Mouse (Mus musculus) neural tube, embryonic 12.5 days (tissue): Measurements from ENCODE around the gene Ccl2. TPM values are rescaled to one million over a fixed set of nuclear protein-coding genes. Genes with fewer than 3 reads are reported as not detected.

Source experiments
- ATAC-seq: fragments of 200-750 bp; cut with Nextera tagmentation; 2 replicates; pipeline ENCODE4 v1.8.0; 2017; ENCODE audit warnings: low read depth, mild to moderate bottlenecking, moderate TSS enrichment, moderate library complexity; ENCODE audit not compliant: low FRiP score
- H3K27ac ChIP-seq: fragments of 300-500 bp; sonication (generic); 2 replicates; pipeline ENCODE4 v1.5.1; 2016
- H3K27me3 ChIP-seq: fragments of 300-500 bp; sonication (generic); replicated peaks from 2 replicates; pipeline ENCODE4 v1.6.1; 2016; ENCODE audit warnings: mild to moderate bottlenecking
- H3K36me3 ChIP-seq: fragments of 300-500 bp; sonication (generic); 2 replicates; pipeline ENCODE4 v1.6.1; 2016; ENCODE audit warnings: mild to moderate bottlenecking
- H3K4me1 ChIP-seq: fragments of 300-500 bp; sonication (generic); 2 replicates; pipeline ENCODE4 v1.6.1; 2016
- H3K4me2 ChIP-seq: fragments of 300-500 bp; sonication (generic); replicated peaks from 2 replicates; pipeline ENCODE4 v1.6.1; 2016; ENCODE audit warnings: mild to moderate bottlenecking
- H3K4me3 ChIP-seq: fragments of 300-500 bp; sonication (generic); 2 replicates; pipeline ENCODE4 v1.5.1; 2016
- H3K9ac ChIP-seq: fragments of 300-500 bp; sonication (generic); 2 replicates; pipeline ENCODE4 v1.6.1; 2016; ENCODE audit warnings: mild to moderate bottlenecking
- H3K9me3 ChIP-seq: fragments of 300-500 bp; sonication (generic); 2 replicates; pipeline ENCODE4 v1.6.1; 2016; ENCODE audit warnings: mild to moderate bottlenecking
- WGBS: fragments of 180-500 bp; shearing (Covaris S2); methylation state at CpG from one replicate; pipeline ENCODE4 v1.1.7; 2016; 5-methylcytosine and 5-hydroxymethylcytosine counted together
- polyA plus RNA-seq: library from polyadenylated mRNA; unstranded; fragments of >200 nt; fragmentation: Nextera tagmentation; extraction: Ambion mirVana; gene quantifications from 2 replicates; pipeline ENCODE4 v1.2.1, GENCODE M21; 2016

Gene Ccl2
- 2.7 and 3.6 TPM in 2 replicates for polyA plus RNA-seq

GRCm38 (mm10) chr11:82035356-82035755, at the start of gene Ccl2:
Gene Ccl2, plus strand, starts transcription at chr11:82035571.
- Histone ChIP-seq H3K4me2 (no peak within 1 kb of the TSS), H3K27ac (no peak within 1 kb of the TSS), H3K4me1 (no peaks in the 10 kb centered on the region), H3K4me3 (no peak within 1 kb of the TSS), H3K27me3 (no peaks in the 10 kb centered on the region), H3K36me3 (no peaks in the 10 kb centered on the region), H3K9ac (no peak within 1 kb of the TSS), H3K9me3 (no peaks in the 10 kb centered on the region)
- ATAC-seq, result no peak
- WGBS, result 43% methylated on average over 5 of the region's 5 CpGs

GRCm38 (mm10) chr11:81996172-81996841, 39.1 kb upstream of the Ccl2 start:
- Histone ChIP-seq H3K4me2 (no peak overlapping the region), H3K36me3 (no peaks in the 10 kb centered on the region), H3K9me3 (no peaks in the 10 kb centered on the region), H3K4me1 (no peaks in the 10 kb centered on the region), H3K27me3 (no peaks in the 10 kb centered on the region), H3K27ac (no peak overlapping the region), H3K9ac (no peak overlapping the region), H3K4me3 (no peak overlapping the region)
- ATAC-seq, result no peak
- WGBS, result 69% methylated on average over 10 of the region's 10 CpGs

GRCm38 (mm10) chr11:81997085-81997484, 38.3 kb upstream of the Ccl2 start:
- no peaks in the 10 kb centered on the region for H3K9me3 ChIP-seq
- no peak for ATAC-seq
- H3K27ac ChIP-seq, result no peak overlapping the region
- H3K4me2 ChIP-seq, result no peak overlapping the region
- WGBS, result 89% methylated on average over 5 of the region's 5 CpGs
- no peak overlapping the region for H3K9ac ChIP-seq
- H3K27me3 ChIP-seq, result no peaks in the 10 kb centered on the region
- no peaks in the 10 kb centered on the region for H3K4me1 ChIP-seq
- H3K4me3 ChIP-seq, result no peak overlapping the region
- H3K36me3 ChIP-seq, result no peaks in the 10 kb centered on the region

GRCm38 (mm10) chr11:81998646-81999045, 36.7 kb upstream of the Ccl2 start:
- 89% methylated on average over 3 of the region's 3 CpGs for WGBS
- H3K36me3 ChIP-seq, result no peaks in the 10 kb centered on the region
- H3K4me2 ChIP-seq, result no peak overlapping the region
- no peak overlapping the region for H3K4me3 ChIP-seq
- H3K27me3 ChIP-seq, result no peaks in the 10 kb centered on the region
- H3K4me1 ChIP-seq, result no peaks in the 10 kb centered on the region
- no peak for ATAC-seq
- H3K27ac ChIP-seq, result no peak overlapping the region
- no peaks in the 10 kb centered on the region for H3K9me3 ChIP-seq
- H3K9ac ChIP-seq, result no peak overlapping the region

- Histone ChIP-seq H3K4me1 (no peaks in the 10 kb centered on the region), H3K4me3 (no peak overlapping the region), H3K9ac (no peak overlapping the region), H3K36me3 (no peaks in the 10 kb centered on the region), H3K9me3 (no peaks in the 10 kb centered on the region), H3K4me2 (no peak overlapping the region), H3K27ac (no peak overlapping the region), H3K27me3 (no peaks in the 10 kb centered on the region)
- ATAC-seq, result no peak
- 87% methylated on average over 4 of the region's 4 CpGs for WGBS
Observed at GRCm38 (mm10) chr11:81999469-81999868, 35.9 kb upstream of the Ccl2 start.

- no peak overlapping the region for H3K27ac ChIP-seq
- no peaks in the 10 kb centered on the region for H3K27me3 ChIP-seq
- H3K9me3 ChIP-seq, result no peaks in the 10 kb centered on the region
- no peak for ATAC-seq
- 57% methylated on average over 5 of the region's 5 CpGs for WGBS
- H3K4me1 ChIP-seq, result no peaks in the 10 kb centered on the region
- H3K36me3 ChIP-seq, result no peaks in the 10 kb centered on the region
- H3K4me3 ChIP-seq, result no peak overlapping the region
- H3K9ac ChIP-seq, result no peak overlapping the region
- H3K4me2 ChIP-seq, result no peak overlapping the region
Observed at GRCm38 (mm10) chr11:82000581-82000980, 34.8 kb upstream of the Ccl2 start.

GRCm38 (mm10) chr11:82004810-82005209, 30.6 kb upstream of the Ccl2 start:
- no peak overlapping the region for H3K4me2 ChIP-seq
- peaks cover 4% of the 10 kb centered on the region; the same call in 1 of the 2 replicates for H3K4me1 ChIP-seq
- no peak for ATAC-seq
- WGBS, result 78% methylated on average over 2 of the region's 2 CpGs
- H3K36me3 ChIP-seq, result no peaks in the 10 kb centered on the region
- H3K4me3 ChIP-seq, result no peak overlapping the region
- no peaks in the 10 kb centered on the region for H3K9me3 ChIP-seq
- no peaks in the 10 kb centered on the region for H3K27me3 ChIP-seq
- no peak overlapping the region for H3K27ac ChIP-seq
- no peak overlapping the region for H3K9ac ChIP-seq

- no peaks in the 10 kb centered on the region for H3K36me3 ChIP-seq
- H3K4me1 ChIP-seq, result peaks cover 4% of the 10 kb centered on the region; the same call in 1 of the 2 replicates
- no peak overlapping the region for H3K4me3 ChIP-seq
- no peak for ATAC-seq
- H3K27ac ChIP-seq, result no peak overlapping the region
- no peak overlapping the region for H3K4me2 ChIP-seq
- H3K9ac ChIP-seq, result no peak overlapping the region
- WGBS, result 63% methylated on average over 12 of the region's 12 CpGs
- no peaks in the 10 kb centered on the region for H3K27me3 ChIP-seq
- no peaks in the 10 kb centered on the region for H3K9me3 ChIP-seq
Observed at GRCm38 (mm10) chr11:82006796-82007423, 28.5 kb upstream of the Ccl2 start.

- ATAC-seq, result no peak
- WGBS, result 96% methylated on average over 3 of the region's 3 CpGs
- no peaks in the 10 kb centered on the region for H3K36me3 ChIP-seq
- no peak overlapping the region for H3K4me3 ChIP-seq
- H3K9ac ChIP-seq, result no peak overlapping the region
- H3K9me3 ChIP-seq, result no peaks in the 10 kb centered on the region
- H3K27ac ChIP-seq, result no peak overlapping the region
- H3K4me2 ChIP-seq, result no peak overlapping the region
- peaks cover 4% of the 10 kb centered on the region; the same call in 1 of the 2 replicates for H3K4me1 ChIP-seq
- H3K27me3 ChIP-seq, result no peaks in the 10 kb centered on the region
Observed at GRCm38 (mm10) chr11:82010115-82010514, 25.3 kb upstream of the Ccl2 start.

- ATAC-seq, result no peak
- Histone ChIP-seq H3K4me3 (no peak overlapping the region), H3K9me3 (no peaks in the 10 kb centered on the region), H3K27ac (no peak overlapping the region), H3K4me1 (peaks cover 4% of the 10 kb centered on the region; the same call in 1 of the 2 replicates), H3K27me3 (no peaks in the 10 kb centered on the region), H3K4me2 (no peak overlapping the region), H3K9ac (no peak overlapping the region), H3K36me3 (no peaks in the 10 kb centered on the region)
- 68% methylated on average over 8 of the region's 8 CpGs for WGBS
Observed at GRCm38 (mm10) chr11:82011411-82012193, 23.8 kb upstream of the Ccl2 start.

GRCm38 (mm10) chr11:82013756-82014155, 21.6 kb upstream of the Ccl2 start:
- Histone ChIP-seq H3K4me3 (no peak overlapping the region), H3K36me3 (no peaks in the 10 kb centered on the region), H3K9me3 (no peaks in the 10 kb centered on the region), H3K4me1 (no peaks in the 10 kb centered on the region), H3K9ac (no peak overlapping the region), H3K27me3 (no peaks in the 10 kb centered on the region), H3K4me2 (no peak overlapping the region), H3K27ac (no peak overlapping the region)
- WGBS, result 24% methylated on average over 1 of the region's 1 CpGs
- no peak for ATAC-seq

- H3K4me3 ChIP-seq, result no peak overlapping the region
- WGBS, result 80% methylated on average over 2 of the region's 2 CpGs
Observed at GRCm38 (mm10) chr11:82015066-82015465, 20.3 kb upstream of the Ccl2 start.

More at GRCm38 (mm10) chr11:82015066-82015465, 20.3 kb upstream of the Ccl2 start:
- no peak for ATAC-seq
- Histone ChIP-seq H3K9me3 (no peaks in the 10 kb centered on the region), H3K27me3 (no peaks in the 10 kb centered on the region), H3K9ac (no peak overlapping the region), H3K36me3 (no peaks in the 10 kb centered on the region), H3K4me2 (no peak overlapping the region), H3K27ac (no peak overlapping the region), H3K4me1 (no peaks in the 10 kb centered on the region)
